Mouse (Mus musculus): Measurements from ENCODE around the gene Morn3. TPM values are rescaled to one million over a fixed set of nuclear protein-coding genes. Genes with fewer than 3 reads are reported as not detected.
A peak's percentile ranks its signal among the peaks of the same experiment; 100 is the strongest.
"Not testable (repeated sequence)": the region's sequence is repeated elsewhere in the genome, so short reads cannot be mapped to it uniquely, and the experiment has no call there.

Morn3 gene
- polyA plus RNA-seq, 1 experiment from 2014 or later, result not detected

DNA sequence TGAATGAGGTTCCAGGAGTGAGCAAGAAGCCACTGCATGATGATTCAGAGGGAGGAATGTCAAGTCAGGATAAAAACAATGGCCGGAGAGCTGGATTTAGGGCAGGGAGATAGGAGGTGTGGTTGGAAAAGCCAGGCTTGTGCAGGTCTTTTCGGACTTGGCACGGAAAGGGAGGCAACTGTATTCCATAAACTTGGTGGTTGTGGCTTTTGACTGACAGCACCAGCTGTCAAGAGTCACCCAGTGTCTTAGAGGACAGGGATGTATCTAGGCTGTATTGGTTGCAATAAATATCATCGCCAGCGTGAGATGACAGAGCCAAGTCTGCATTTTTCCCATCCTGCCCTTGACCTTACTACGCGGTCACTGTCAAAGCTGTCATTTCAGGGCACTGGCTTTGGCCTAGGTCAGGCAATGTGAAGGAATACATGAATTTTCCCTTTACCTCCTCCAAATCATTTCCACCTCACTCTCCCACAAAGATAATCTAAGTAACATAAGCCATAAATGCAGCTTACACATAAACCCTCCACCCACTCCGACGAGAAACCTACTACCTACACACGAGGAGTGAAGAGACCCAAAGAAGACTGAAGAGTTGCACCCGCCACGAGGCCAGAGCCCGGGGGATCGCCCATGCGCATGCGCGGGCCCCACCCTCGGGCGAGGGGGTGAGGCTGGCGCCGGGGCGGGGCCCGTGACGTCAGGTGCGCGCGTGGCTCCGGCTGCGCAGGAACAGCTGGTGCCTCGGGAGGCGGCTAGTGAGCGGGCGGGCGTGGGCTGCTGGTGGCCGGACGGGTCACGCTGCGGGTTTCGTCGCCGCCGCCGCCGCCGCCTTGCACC, 29.0 kb upstream of the Morn3 start:
- peak overlapping the region; percentile 97 for H3K4me2 ChIP-seq (ENCODE audit: low read depth, low read length)
- 6% methylated on average over 43 of the region's 45 CpGs for WGBS (ENCODE audit: insufficient replicate concordance)
- no peaks in the 10 kb centered on the region for H3K36me3 ChIP-seq (replicated peaks; ENCODE audit: insufficient read depth, low read length)
- peak overlapping the region; percentile 81 for H3K4me3 ChIP-seq (ENCODE audit: low read depth, low read length)
- TF ChIP-seq CTCF (IDR thresholded peaks at IDR 0.05; ENCODE audit: low read depth) (no peak), EP300 (IDR thresholded peaks at IDR 0.05; ENCODE audit: low read depth) (no peak)
- peak; percentile 88 for ATAC-seq
- peak overlapping the region; percentile 84 for H3K9ac ChIP-seq (replicated peaks)
- no peaks in the 10 kb centered on the region for H3K9me3 ChIP-seq (ENCODE audit: low read length)
- H3K27me3 ChIP-seq (ENCODE audit: insufficient read depth, low read length), result no peaks in the 10 kb centered on the region
- DNase-seq, result peak; percentile 97
- H3K27ac ChIP-seq (ENCODE audit: low read depth), result peak overlapping the region; percentile 86
- H3K4me1 ChIP-seq (ENCODE audit: insufficient read depth), result peaks cover 31% of the 10 kb centered on the region

- 91% methylated on average over 2 of the region's 2 CpGs for WGBS (ENCODE audit: insufficient replicate concordance)
These were observed 21.9 kb upstream of the Morn3 start for GRCm38 (mm10) chr5:123068714-123069113.

DNA sequence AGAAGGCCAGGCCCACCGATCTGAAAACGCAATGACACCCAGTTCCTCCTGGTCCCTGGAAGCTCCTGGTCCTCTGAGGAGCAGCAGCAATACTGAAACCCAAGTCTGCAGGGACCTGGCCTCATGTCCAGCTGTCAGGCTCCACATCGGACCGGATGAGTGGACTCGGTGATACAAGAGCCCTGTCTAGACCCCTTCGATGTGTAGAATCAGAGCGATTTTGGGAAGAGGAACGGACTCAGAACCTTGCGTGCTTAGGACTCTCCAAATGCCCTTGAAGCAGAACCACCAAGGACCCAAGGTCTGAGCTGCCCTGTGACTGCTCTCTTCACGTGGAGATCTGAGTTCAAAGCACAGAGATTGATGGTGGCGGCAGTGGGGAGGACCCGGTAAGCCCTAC, 21.3 kb upstream of the Morn3 start, which contains the start of gene Tmem120b:
Tmem120b (plus strand) TSS at position 301 of the 400 bp plus-strand sequence.
- H3K9ac ChIP-seq (replicated peaks), result no peak within 1 kb of the TSS
- no peaks in the 10 kb centered on the region for H3K9me3 ChIP-seq (ENCODE audit: low read length)
- no peak for DNase-seq
- peak within 1 kb of the TSS; percentile 53; the same call in 1 of the 2 replicates for H3K27ac ChIP-seq (ENCODE audit: low read depth)
- no peaks in the 10 kb centered on the region for H3K36me3 ChIP-seq (replicated peaks; ENCODE audit: insufficient read depth, low read length)
- no peak within 1 kb of the TSS for H3K4me2 ChIP-seq (ENCODE audit: low read depth, low read length)
- no peaks in the 10 kb centered on the region for H3K27me3 ChIP-seq (ENCODE audit: insufficient read depth, low read length)
- H3K4me3 ChIP-seq (ENCODE audit: low read depth, low read length), result no peak within 1 kb of the TSS
- ATAC-seq, result no peak
- WGBS (ENCODE audit: insufficient replicate concordance), result 83% methylated on average over 12 of the region's 12 CpGs
- no peak for TF ChIP-seq EP300 (IDR thresholded peaks at IDR 0.05; ENCODE audit: low read depth)
- TF ChIP-seq CTCF (IDR thresholded peaks at IDR 0.05; ENCODE audit: low read depth), result no peak
- H3K4me1 ChIP-seq (ENCODE audit: insufficient read depth), result peaks cover 2% of the 10 kb centered on the region; the same call in 1 of the 2 replicates

More at GRCm38 (mm10) chr5:123068714-123069113, 21.9 kb upstream of the Morn3 start:
- H3K36me3 ChIP-seq (replicated peaks; ENCODE audit: insufficient read depth, low read length), result no peaks in the 10 kb centered on the region
- H3K27ac ChIP-seq (ENCODE audit: low read depth), result no peak overlapping the region
- no peak overlapping the region for H3K9ac ChIP-seq (replicated peaks)
- no peak for DNase-seq
- ATAC-seq, result no peak
- no peaks in the 10 kb centered on the region for H3K27me3 ChIP-seq (ENCODE audit: insufficient read depth, low read length)
- H3K9me3 ChIP-seq (ENCODE audit: low read length), result no peaks in the 10 kb centered on the region
- H3K4me2 ChIP-seq (ENCODE audit: low read depth, low read length), result no peak overlapping the region
- TF ChIP-seq EP300 (IDR thresholded peaks at IDR 0.05; ENCODE audit: low read depth), result no peak
- TF ChIP-seq CTCF (IDR thresholded peaks at IDR 0.05; ENCODE audit: low read depth), result no peak
- H3K4me1 ChIP-seq (ENCODE audit: insufficient read depth), result peaks cover 2% of the 10 kb centered on the region; the same call in 1 of the 2 replicates
- H3K4me3 ChIP-seq (ENCODE audit: low read depth, low read length), result no peak overlapping the region

DNA sequence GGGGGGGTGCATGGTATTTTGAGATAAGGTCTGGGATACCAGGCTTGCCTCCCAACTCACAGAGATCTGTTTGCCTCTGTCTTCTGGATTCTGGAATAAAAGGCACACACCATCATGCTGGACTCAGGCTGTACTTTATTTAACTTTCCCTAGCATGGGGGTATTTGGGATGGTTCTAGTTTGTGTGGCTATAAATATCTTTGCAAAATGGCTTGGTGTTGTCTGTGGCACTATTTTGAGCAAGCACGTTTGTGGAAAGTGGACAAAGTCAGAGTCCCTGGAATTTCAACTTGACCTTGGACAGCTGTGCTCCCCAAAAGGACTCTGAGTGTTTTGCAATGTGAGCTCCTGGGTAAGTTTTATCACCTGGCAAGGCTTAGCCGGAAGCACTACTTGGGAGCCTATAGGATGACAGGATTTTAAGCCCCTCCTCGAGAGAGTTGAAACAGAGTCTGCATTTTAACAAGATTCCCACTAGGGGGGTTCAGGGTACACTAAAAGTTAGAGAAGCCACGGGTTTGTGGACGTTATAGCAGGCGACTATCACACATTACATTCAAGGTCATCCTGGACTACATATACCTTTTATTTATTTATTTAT, 20.7 kb upstream of the Morn3 start:
- DNase-seq (no peak), ATAC-seq (peak; percentile 85)
- peak overlapping the region; percentile 53; the same call in 1 of the 2 replicates for H3K27ac ChIP-seq (ENCODE audit: low read depth)
- TF ChIP-seq CTCF (IDR thresholded peaks at IDR 0.05; ENCODE audit: low read depth) (peak; percentile 57), EP300 (IDR thresholded peaks at IDR 0.05; ENCODE audit: low read depth) (no peak)
- 12% methylated on average over 6 of the region's 6 CpGs for WGBS (ENCODE audit: insufficient replicate concordance)
- no peak overlapping the region for H3K9ac ChIP-seq (replicated peaks)
- H3K36me3 ChIP-seq (replicated peaks; ENCODE audit: insufficient read depth, low read length), result no peaks in the 10 kb centered on the region
- H3K4me2 ChIP-seq (ENCODE audit: low read depth, low read length), result no peak overlapping the region
- H3K4me3 ChIP-seq (ENCODE audit: low read depth, low read length), result no peak overlapping the region
- H3K9me3 ChIP-seq (ENCODE audit: low read length), result no peaks in the 10 kb centered on the region
- no peaks in the 10 kb centered on the region for H3K27me3 ChIP-seq (ENCODE audit: insufficient read depth, low read length)
- peaks cover 2% of the 10 kb centered on the region; the same call in 1 of the 2 replicates for H3K4me1 ChIP-seq (ENCODE audit: insufficient read depth)

DNA sequence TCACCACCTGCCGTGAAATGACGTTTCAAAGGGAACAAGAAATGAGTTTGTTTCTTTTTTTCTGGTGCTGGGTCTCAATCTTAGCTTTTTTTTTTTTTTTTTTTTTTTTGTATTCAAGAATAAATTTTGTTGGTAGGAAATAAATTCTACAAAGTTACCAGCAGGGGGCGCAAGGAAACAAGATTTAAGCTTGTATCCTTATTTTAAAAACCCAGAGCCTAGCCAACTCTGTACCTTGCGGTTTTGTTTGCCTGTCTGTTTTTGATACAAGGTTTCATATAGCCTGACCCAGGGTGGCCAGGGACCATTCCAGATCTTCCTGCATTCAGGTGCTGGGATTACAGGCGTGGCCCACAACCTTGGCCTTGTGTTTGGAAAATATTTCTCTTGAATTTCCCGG, 17.4 kb upstream of the Morn3 start:
- Histone ChIP-seq H3K36me3 (replicated peaks; ENCODE audit: insufficient read depth, low read length) (no peaks in the 10 kb centered on the region), H3K9me3 (ENCODE audit: low read length) (no peaks in the 10 kb centered on the region), H3K27me3 (ENCODE audit: insufficient read depth, low read length) (no peaks in the 10 kb centered on the region), H3K27ac (ENCODE audit: low read depth) (no peak overlapping the region), H3K9ac (replicated peaks) (no peak overlapping the region), H3K4me1 (ENCODE audit: insufficient read depth) (peaks cover 8% of the 10 kb centered on the region), H3K4me3 (ENCODE audit: low read depth, low read length) (no peak overlapping the region), H3K4me2 (ENCODE audit: low read depth, low read length) (no peak overlapping the region)
- peak; percentile 68 for DNase-seq
- 31% methylated on average over 6 of the region's 6 CpGs for WGBS (ENCODE audit: insufficient replicate concordance)
- no peak for ATAC-seq
- TF ChIP-seq CTCF (IDR thresholded peaks at IDR 0.05; ENCODE audit: low read depth) (peak; percentile 62), EP300 (IDR thresholded peaks at IDR 0.05; ENCODE audit: low read depth) (no peak)

- no peak overlapping the region for H3K9ac ChIP-seq (replicated peaks)
- TF ChIP-seq EP300 (IDR thresholded peaks at IDR 0.05; ENCODE audit: low read depth) (no peak), CTCF (IDR thresholded peaks at IDR 0.05; ENCODE audit: low read depth) (0 out of 2 replicates have a peak, but pooled peaks have one; percentile 4)
- no peak overlapping the region for H3K27ac ChIP-seq (ENCODE audit: low read depth)
- H3K4me3 ChIP-seq (ENCODE audit: low read depth, low read length), result no peak overlapping the region
- H3K4me2 ChIP-seq (ENCODE audit: low read depth, low read length), result no peak overlapping the region
- WGBS (ENCODE audit: insufficient replicate concordance), result 90% methylated on average over 3 of the region's 3 CpGs
- ATAC-seq (no peak), DNase-seq (no peak)
- no peaks in the 10 kb centered on the region for H3K27me3 ChIP-seq (ENCODE audit: insufficient read depth, low read length)
- no peaks in the 10 kb centered on the region for H3K36me3 ChIP-seq (replicated peaks; ENCODE audit: insufficient read depth, low read length)
- H3K9me3 ChIP-seq (ENCODE audit: low read length), result no peaks in the 10 kb centered on the region
- H3K4me1 ChIP-seq (ENCODE audit: insufficient read depth), result peaks cover 14% of the 10 kb centered on the region
These were observed 16.3 kb upstream of the Morn3 start for GRCm38 (mm10) chr5:123063141-123063540.

DNA sequence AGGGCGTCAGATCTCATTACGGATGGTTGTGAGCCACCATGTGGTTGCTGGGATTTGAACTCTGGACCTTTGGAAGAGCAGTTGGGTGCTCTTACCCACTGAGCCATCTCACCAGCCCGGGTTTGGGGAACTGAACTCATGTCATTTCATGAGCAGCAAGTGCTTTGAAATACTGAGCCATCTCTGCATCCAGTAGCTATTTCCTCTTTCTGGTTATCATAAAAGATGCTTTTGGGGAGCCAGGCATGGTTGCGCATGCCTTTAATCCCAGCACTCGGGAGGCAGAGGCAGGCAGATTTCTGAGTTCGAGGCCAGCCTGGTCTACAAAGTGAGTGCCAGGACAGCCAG, 14.6 kb upstream of the Morn3 start:
- H3K4me3 ChIP-seq (ENCODE audit: low read depth, low read length); H3K9ac ChIP-seq (replicated peaks); H3K4me2 ChIP-seq (ENCODE audit: low read depth, low read length); H3K9me3 ChIP-seq (ENCODE audit: low read length); H3K36me3 ChIP-seq (replicated peaks; ENCODE audit: insufficient read depth, low read length); DNase-seq; H3K27me3 ChIP-seq (ENCODE audit: insufficient read depth, low read length); H3K27ac ChIP-seq (ENCODE audit: low read depth); ATAC-seq: not testable (repeated sequence)
- H3K4me1 ChIP-seq (ENCODE audit: insufficient read depth), result peaks cover 14% of the 10 kb centered on the region
- 49% methylated on average over 6 of the region's 6 CpGs for WGBS (ENCODE audit: insufficient replicate concordance)
